Mouse (Mus musculus): ENCODE results near the gene Cnr2.
A peak's percentile ranks its signal among the peaks of the same experiment; 100 is the strongest.
"Not testable (repeated sequence)": the region's sequence is repeated elsewhere in the genome, so short reads cannot be mapped to it uniquely, and the experiment has no call there.

The Cnr2 gene

GRCm38 (mm10) chr4:135934708-135935500, 39.7 kb downstream of the Cnr2 start:
- no peak for DNase-seq (ENCODE audit: low read depth, low spot score)

GRCm38 (mm10) chr4:135935502-135935901, 40.3 kb downstream of the Cnr2 start:
- no peak for DNase-seq (ENCODE audit: low read depth, low spot score)

- no peak for DNase-seq (ENCODE audit: low read depth, low spot score)
Measured at GRCm38 (mm10) chr4:135938858-135939257, 43.7 kb downstream of the Cnr2 start.

GRCm38 (mm10) chr4:135941026-135941425, 45.8 kb downstream of the Cnr2 start:
- not testable (repeated sequence) for DNase-seq (ENCODE audit: low read depth, low spot score)

GRCm38 (mm10) chr4:135942193-135942592, 47.0 kb downstream of the Cnr2 start:
- DNase-seq (ENCODE audit: low read depth, low spot score) = no peak

- no peak for DNase-seq (ENCODE audit: low read depth, low spot score)
Measured at GRCm38 (mm10) chr4:135943389-135943788, 48.2 kb downstream of the Cnr2 start.

- no peak for DNase-seq (ENCODE audit: low read depth, low spot score)
Measured at GRCm38 (mm10) chr4:135945706-135946105, 50.5 kb downstream of the Cnr2 start.

- peak; percentile 92 for DNase-seq (ENCODE audit: low read depth, low spot score)
Measured at GRCm38 (mm10) chr4:135946278-135946658, 51.1 kb downstream of the Cnr2 start, which contains the start of gene Hmgcl. TSS of gene Hmgcl (plus strand) at chr4:135946448.

GRCm38 (mm10) chr4:135946659-135947301, 51.6 kb downstream of the Cnr2 start:
- no peak for DNase-seq (ENCODE audit: low read depth, low spot score)

- DNase-seq (ENCODE audit: low read depth, low spot score) = no peak
Measured at GRCm38 (mm10) chr4:135948142-135948541, 52.9 kb downstream of the Cnr2 start.

GRCm38 (mm10) chr4:135949475-135949874, 54.3 kb downstream of the Cnr2 start:
- DNase-seq (ENCODE audit: low read depth, low spot score) = no peak

GRCm38 (mm10) chr4:135949911-135950310, 54.7 kb downstream of the Cnr2 start:
- no peak for DNase-seq (ENCODE audit: low read depth, low spot score)

GRCm38 (mm10) chr4:135950365-135950764, 55.2 kb downstream of the Cnr2 start:
- DNase-seq (ENCODE audit: low read depth, low spot score) = no peak

GRCm38 (mm10) chr4:135951505-135951904, 56.3 kb downstream of the Cnr2 start:
- DNase-seq (ENCODE audit: low read depth, low spot score) = peak; percentile 41

- no peak for DNase-seq (ENCODE audit: low read depth, low spot score)
Measured at GRCm38 (mm10) chr4:135953179-135953578, 58.0 kb downstream of the Cnr2 start.

GRCm38 (mm10) chr4:135954241-135954640, 59.0 kb downstream of the Cnr2 start:
- DNase-seq (ENCODE audit: low read depth, low spot score) = peak; percentile 79

GRCm38 (mm10) chr4:135955886-135956285, 60.7 kb downstream of the Cnr2 start:
- DNase-seq (ENCODE audit: low read depth, low spot score) = no peak

GRCm38 (mm10) chr4:135958354-135958753, 63.2 kb downstream of the Cnr2 start:
- no peak for DNase-seq (ENCODE audit: low read depth, low spot score)

GRCm38 (mm10) chr4:135960717-135961116, 65.5 kb downstream of the Cnr2 start:
- peak; percentile 81 for DNase-seq (ENCODE audit: low read depth, low spot score)

- no peak for DNase-seq (ENCODE audit: low read depth, low spot score)
Measured at GRCm38 (mm10) chr4:135961709-135962108, 66.5 kb downstream of the Cnr2 start.

- no peak for DNase-seq (ENCODE audit: low read depth, low spot score)
Measured at GRCm38 (mm10) chr4:135962198-135962597, 67.0 kb downstream of the Cnr2 start.

- no peak for DNase-seq (ENCODE audit: low read depth, low spot score)
Measured at GRCm38 (mm10) chr4:135962946-135963345, 67.8 kb downstream of the Cnr2 start.

Data from CD4-positive helper T cell, adult 2 months (primary cell).